Mouse (Mus musculus) hematopoietic stem cell, adult 5-6 weeks (primary cell): ENCODE results near the gene Mavs. TPM values are rescaled to one million over a fixed set of nuclear protein-coding genes. Genes with fewer than 3 reads are reported as not detected.

Experiments
- ATAC-seq, 2 experiments: fragments of 125-278 bp in 1 of 2; replicated peaks in 1 of 2; 2 replicates each; pipeline ENCODE4 v1.8.0; 2016 to 2017; ENCODE audit warnings: inconsistent platforms in 2 of 2, mild to moderate bottlenecking in 2 of 2, moderate number of reproducible peaks in 2 of 2, low read depth in 1 of 2, moderate TSS enrichment in 1 of 2; ENCODE audit not compliant: low FRiP score in 2 of 2, poor library complexity in 2 of 2, severe bottlenecking in 2 of 2, insufficient read depth in 1 of 2, low TSS enrichment in 1 of 2
- total RNA-seq: library from RNA; stranded (forward); fragments of 172-1452, 232-1000 nt; gene quantifications from 2 replicates; pipeline ENCODE4 v1.2.3, GENCODE M21; 2017

The Mavs gene
- total RNA-seq, 1 experiment from 2014 or later, result 15.9 TPM

DNA sequence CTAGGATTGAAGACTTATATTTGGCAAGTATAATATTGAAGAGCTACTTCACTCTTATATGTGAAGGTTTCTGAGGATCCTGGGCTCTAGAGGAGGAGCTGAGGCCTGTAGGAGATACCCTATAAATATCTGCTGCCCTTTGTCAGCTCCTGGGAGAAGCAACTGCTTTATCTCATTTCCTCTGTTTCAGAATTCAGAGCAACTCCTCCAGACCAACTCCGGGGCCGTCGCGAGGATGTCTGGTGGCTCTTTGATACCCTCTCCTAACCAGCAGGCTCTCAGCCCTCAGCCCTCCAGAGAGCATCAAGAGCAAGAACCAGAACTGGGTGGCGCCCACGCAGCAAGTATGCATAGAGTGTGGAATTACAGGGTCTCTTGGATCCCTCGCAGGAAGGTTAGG is 9.1 kb downstream of the Mavs start:
- ATAC-seq, result no peak

DNA sequence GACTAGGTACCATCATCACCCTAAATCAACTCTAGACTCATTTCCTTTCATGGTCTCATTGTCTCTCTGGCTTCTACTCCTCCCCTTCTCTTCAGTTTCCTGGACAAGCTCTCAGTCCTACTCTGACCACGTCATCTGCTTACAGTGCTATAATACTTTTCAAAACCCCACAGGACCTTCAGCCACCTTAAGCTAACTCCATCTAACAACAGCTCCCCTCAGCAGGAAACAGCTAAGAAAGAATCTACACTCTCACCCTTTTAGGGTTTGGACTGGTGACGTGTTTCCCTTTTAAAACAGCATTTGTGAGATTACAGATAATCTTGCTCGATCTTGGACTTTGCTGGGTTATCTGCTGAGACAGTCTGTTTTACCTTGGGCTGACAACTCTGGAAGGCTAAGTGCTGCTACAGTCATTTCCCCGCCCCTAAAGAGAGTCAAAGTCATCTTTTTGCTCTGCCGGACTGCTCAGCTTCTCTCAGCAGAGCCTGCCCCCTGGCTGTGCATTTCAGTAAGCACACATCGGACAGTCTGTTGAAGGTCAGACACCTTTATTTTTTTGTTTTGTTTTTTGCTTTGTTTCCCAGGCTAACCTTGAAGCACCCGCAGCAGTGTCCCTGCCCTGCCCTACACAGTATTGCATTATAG is 19.9 kb downstream of the Mavs start:
- ATAC-seq, result peak; percentile 90 to 93

- ATAC-seq, result 0 out of 4 replicates have a peak, but pooled peaks of 1 of the 2 experiments have one; percentile 34
Measured at GRCm38 (mm10) chr2:131254329-131254713, 20.5 kb downstream of the Mavs start.

DNA sequence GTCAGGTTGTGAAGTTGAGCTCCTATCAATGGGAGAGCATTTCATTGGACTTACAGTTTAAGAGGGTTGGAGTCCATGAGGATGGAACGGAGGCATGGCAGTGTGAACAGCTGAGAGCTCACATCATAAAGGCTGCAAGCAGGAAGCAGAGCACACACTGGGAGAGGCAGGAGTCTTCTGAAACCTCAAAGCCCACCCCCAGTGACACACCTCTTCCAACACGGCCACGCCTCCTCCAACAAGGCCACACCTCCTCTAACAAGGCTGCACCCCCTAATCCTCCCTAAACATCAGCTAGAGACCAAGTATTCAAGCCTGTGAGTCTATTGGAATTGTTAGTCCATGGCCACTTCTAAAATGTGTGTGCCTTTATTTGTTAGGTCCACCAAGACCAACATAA is 21.9 kb downstream of the Mavs start:
- no peak for ATAC-seq

GRCm38 (mm10) chr2:131258693-131259092 is 24.8 kb downstream of the Mavs start:
- ATAC-seq, result no peak

GRCm38 (mm10) chr2:131260544-131261307 is 26.9 kb downstream of the Mavs start:
- ATAC-seq, result no peak

DNA sequence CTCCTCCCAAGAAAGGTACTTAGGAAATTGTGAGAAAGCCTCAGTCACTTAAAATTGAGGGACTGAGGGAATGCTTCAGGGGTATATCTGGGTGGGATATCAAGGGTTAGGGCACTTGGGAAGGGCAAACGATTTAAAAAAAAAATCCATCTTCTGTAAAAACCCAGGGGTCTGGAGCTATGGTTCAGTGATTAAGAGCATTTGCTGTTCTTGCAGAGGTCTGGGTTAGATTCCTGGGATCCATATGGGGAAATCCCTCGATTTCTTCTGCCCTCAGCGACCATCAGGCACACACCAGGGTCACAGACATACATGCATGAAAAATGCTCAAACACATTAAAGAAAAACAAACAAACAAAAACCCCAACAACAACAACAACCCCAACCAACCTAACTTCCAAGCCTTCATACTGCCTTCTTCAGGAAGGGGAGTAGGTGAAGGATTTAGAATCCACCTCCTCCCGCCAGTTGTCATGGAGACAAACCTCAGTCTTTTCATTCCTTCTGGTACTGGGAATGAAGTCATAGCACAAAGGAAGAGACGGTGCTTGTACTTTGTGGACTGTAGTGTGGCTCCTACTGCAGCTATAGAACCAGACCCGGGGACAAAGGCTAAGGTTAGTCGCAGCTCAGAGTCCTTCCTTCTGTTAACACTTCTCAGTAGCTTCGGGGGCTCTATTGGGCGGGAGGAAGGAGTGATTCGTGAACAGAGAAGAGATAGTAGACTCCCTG is 27.8 kb downstream of the Mavs start:
- ATAC-seq, result peak; percentile 35 to 43

GRCm38 (mm10) chr2:131262213-131262672 is 28.4 kb downstream of the Mavs start, which contains the start of gene Pank2:
Gene Pank2, plus strand, starts transcription at chr2:131262495.
- peak; percentile 98 to 99 for ATAC-seq

DNA sequence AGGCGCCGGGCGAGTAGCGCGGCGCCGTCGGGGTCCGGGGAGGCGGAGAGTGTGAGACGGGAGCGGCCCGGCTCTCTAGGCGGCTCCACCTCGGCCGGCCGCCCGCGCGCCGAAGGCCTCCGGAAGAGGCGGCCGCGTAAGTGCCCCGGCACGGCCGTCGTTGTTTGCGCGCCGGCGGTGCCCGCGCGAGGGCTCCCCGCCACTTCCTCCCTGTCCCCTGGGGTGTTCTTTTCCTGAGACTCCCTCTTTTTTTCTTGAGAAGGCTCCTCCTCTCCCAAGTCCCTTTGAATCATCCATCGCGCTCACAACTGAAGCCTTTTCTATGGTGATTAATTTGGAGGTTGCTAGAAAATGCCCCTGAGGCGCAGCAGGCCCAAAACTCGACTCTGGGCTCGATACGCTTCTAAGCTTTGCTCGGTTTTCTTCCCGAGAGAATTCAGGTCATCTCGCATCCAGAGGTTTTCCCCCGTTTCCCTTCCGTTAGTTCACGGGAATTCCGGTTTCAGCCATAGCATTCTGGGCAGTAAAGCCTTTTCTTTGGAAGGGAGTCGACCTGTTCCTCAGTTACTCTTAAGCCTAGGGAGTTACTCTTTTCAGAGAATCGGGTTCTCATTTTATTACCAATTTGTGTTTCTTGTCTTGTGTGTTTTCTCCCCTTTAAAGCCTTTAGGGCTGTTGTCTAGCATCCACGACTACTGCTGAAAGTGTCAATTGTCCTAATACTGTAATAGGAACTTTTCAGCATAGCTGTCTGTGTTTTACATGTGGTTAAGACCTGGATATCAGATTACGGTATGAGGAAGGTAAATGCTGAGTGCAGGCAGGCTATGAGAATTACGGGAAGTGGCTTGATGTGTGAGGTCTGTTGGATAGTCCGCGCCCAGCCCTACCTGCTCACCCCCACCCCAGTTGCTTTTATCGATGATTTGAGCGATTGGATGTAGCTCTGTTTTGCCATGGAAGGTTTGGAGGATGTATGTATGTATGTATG is 29.1 kb downstream of the Mavs start:
- peak; percentile 34 to 53; a peak in 2 of 4 replicates for ATAC-seq

GRCm38 (mm10) chr2:131264027-131264426 is 30.2 kb downstream of the Mavs start:
- ATAC-seq, result no peak

DNA sequence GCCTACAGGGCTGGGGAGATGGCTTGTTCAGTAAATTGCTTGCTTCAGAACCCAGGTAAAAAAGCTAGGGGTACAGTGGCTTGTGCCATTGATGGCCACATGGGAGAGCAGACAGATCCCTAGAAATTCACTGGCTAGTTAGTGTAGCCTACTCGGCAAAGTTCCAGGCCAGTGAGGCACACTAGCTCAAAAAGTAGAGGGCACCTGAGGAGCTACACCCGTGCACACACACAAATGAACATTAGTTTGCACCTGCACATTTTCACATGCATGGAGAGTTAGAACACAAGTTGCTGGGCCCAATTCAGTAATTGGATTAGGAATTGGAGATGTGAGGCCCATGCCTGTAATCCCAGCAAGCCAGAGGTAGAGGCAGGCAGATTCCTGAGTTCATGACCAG is 31.2 kb downstream of the Mavs start:
- no peak for ATAC-seq

GRCm38 (mm10) chr2:131275493-131275892 is 41.6 kb downstream of the Mavs start:
- ATAC-seq, result no peak

DNA sequence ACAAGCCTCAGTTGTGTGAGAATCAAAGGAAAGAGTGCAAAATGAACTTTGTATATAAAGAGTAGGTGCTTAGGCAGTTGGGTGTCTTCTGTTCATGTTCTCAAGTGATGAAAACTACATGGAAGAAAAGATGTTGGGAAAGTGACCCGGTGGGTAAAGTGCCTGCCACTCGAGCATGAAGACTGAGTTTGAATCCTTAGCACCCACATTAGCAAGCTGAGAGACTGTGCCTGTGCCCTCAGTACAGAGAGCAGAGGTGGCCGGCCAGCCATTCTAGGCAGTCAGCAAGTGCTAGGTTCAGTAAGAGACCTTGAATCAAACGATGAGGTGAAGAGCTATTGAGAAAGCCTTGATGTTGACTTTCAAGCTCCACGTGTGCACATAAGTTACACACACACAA is 42.9 kb downstream of the Mavs start:
- no peak for ATAC-seq

- ATAC-seq, result no peak
Measured at GRCm38 (mm10) chr2:131281596-131281995, 47.7 kb downstream of the Mavs start.

GRCm38 (mm10) chr2:131286276-131286675 is 52.4 kb downstream of the Mavs start:
- no peak for ATAC-seq

DNA sequence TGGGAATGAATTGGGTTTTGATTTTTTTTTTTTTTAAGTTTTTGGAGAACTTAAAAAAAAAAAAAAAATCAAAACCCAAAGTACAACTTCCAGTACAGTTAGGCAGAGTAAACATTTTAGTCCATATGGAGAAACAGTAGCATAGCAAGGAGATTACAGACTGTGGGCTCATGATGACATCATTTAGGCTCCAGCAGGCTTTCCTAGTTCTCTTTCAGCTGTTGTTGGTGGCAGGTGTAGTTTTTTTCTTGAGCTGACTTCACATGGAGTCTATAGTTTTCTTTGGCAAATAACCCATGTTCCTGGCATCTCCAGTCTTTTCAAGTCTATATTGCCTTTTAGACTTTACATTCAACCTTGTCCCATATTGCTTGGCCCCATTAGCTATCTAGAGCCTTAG is 56.8 kb downstream of the Mavs start:
- no peak for ATAC-seq

GRCm38 (mm10) chr2:131296746-131297261 is 62.9 kb downstream of the Mavs start:
- no peak for ATAC-seq
